Mouse (Mus musculus): ENCODE measurements around the gene Igfbp1. TPM values are rescaled to one million over a fixed set of nuclear protein-coding genes. Genes with fewer than 3 reads are reported as not detected.

The Igfbp1 gene
- total RNA-seq, 2 experiments from 2014 or later: not detected

DNA sequence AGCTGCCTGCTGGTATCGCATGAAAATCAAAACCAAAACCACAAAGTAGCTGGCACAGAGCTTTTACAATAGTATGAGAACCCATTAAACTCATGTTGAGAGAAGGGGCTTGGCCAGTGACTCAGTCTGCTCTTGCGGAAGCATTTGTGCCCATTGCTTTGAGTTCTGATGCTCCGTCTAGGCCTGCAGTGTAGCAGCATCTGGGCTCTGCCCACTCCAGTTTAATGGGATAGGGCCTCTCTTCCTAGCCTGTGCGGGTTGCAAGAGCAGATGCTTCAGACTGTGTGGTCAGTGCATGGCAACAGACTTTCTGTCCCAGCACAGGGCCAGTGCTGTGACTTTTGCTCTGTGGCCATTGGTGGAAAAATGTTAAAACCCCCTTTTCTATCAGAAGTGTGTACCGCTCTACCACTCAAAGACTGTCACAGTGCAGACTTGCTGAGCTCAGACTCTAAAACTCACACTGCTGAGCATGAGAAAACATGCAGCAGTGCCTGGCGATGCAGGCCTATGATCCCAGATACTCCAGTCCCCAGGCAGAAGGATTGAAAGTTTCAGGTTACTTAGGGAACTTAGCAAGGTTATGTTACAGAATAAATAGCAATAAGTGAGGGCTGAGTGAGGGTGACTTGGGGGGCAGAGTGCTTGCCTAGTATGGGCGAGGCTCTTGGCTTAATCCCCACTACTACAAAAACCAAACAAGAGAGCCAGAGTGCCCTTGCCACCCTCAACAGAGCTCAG lies 29.4 kb downstream of the Igfbp1 start:
- intact Hi-C loops (cut with DNase I): no loop called here

DNA sequence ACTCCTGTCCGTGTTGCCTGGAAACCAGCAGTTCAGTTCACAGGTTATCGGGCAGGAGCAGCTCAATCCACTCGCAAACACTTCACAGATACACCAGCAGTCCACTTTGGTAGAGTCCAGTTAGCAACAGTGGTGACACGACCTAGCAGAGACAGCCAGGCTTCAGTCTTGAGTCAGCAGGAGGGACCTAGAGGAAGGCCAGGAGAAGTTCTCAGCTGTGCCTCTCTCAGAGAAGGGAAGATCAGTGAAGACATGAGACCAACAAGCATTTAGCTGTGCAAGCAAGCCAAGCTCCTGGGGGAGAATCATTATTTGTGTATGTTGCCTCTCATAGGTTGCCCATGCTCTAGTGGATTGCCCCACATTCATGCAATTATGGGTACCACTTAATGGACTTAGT lies 30.5 kb downstream of the Igfbp1 start:
- intact Hi-C loops (cut with DNase I): no loop called here
- DNase-seq: no peak

More for the DNA sequence above, 29.4 kb downstream of the Igfbp1 start:
- DNase-seq: no peak

DNA sequence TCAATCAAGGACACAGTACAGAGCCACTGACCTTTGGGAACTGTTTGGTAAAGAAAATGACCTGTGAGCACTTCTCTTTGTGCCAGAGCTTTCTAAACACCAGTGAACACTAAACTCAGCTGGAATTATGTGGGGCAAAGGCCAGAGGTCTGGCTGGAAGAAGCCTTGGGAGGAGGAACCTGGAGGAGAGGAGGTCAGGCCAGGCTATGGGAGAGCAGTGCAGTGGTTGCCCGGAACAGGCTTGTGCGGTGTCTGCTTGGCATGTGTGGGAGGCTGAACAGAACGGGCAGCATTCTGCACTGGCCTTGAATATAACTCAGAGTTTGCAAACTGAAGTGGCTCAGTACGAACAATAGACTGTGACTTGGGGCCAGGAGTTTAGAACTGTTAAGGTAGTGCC lies 32.4 kb downstream of the Igfbp1 start:
- intact Hi-C loops (cut with DNase I): no loop called here
- no peak for DNase-seq

DNA sequence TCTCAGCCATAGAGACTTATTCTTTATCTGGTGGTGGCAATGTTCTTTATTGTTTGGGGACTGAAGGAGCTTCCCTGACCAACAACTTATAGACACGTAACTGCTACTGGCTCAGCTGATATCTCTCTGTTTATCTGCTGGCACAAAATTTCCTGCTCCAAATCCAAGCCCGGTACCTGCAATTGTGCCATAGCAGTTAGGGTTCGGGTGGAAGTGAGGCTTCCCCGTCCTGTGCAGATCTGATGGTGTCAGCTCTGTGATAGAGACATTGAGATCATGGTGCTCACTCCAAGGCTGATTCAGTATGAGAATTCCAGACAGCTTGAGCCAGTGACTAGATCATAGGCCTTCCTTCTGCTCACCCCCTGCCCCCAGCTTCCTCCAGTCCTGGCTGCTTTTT lies 34.4 kb downstream of the Igfbp1 start:
- DNase-seq: no peak
- intact Hi-C loops (cut with DNase I): no loop called here

DNA sequence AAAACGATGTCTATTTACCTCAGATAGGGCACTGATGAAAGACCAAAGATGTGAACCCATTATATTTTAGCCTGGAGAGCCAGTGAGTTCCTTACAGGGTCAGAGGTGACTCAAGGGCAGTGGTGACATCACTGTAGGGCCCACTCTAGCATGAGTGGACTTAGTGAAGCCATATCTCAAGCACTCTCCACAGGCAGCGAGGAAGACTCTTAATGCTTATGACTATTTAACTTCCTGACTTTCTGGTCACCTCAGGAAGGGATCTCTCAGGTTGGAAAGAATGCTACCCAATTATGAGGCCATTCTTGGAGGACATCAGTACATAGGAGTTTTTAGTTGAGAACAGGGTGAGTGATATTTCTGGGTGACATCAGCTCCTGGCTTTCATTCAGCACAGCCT lies 35.8 kb downstream of the Igfbp1 start:
- intact Hi-C loops (cut with DNase I): no loop called here
- DNase-seq: no peak

DNA sequence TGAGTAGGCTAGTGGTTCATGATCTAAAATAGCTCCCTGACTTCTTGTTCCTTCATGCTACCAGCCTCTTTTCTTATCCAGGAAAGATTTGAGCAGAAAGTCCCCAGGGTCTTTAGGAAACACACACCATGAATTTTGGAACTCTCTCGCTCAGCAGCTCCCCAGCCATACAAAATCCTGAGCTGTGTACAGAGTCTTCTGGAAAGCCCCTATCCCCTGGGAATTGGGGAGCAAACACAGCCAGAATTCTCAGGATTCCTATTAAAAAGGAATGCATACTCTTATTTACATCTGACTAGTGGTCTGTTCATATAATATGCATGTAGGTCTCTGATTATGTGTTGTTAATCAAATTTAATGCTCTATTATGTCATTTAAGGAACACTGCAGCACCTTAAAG lies 36.9 kb downstream of the Igfbp1 start:
- intact Hi-C loops (cut with DNase I): no loop called here
- no peak for DNase-seq

DNA sequence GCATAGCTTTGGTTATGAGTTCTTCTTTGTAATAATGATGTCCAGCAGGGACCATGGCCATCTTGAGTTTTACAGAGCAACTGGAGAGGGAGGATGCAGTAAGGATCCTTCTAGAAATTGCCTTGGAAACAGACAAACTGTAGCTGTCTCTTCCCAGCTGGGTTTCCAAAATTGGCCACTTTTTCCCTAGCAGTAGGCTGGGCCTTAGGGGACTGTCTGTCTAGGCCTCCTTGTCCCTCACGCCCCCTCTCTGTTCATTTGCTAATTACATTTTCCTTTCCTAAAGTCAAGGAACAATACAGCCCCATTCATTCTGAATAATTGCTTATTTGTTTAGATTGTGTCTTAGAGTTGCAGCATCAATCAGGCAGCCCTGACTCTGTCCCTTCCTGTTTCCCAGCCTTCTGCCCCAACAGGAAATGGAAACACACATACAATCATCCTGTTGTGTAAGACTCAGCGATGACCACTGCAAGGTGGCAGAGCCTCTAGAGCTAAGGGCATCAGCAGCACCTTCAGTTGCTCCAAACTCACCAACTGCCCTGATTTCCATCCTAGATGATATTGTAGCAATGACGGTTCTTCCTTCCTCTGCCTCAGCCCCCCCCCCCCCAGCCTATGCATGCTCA lies 37.5 kb downstream of the Igfbp1 start:
- DNase-seq: no peak
- intact Hi-C loops (cut with DNase I): no loop called here

DNA sequence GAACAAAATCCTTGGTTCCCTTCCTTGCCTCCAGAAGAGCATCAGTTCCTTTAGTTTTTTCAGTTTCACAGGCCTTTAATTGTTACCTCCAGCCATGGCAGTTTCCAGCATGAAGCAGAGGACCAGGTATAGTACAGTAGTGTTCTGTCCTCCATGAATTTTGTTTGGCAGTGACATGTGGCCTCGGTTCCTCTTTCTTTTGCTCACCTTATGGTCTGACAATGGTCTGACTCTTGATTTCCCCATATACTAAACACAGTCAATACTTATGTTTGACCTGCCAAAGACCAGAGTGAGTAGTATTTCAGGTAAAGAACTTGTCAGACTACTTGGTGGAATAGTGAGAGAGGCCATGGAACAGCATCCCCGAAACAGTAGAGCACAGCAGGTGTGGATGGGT lies 39.2 kb downstream of the Igfbp1 start:
- intact Hi-C loops (cut with DNase I): no loop called here
- no peak for DNase-seq

DNA sequence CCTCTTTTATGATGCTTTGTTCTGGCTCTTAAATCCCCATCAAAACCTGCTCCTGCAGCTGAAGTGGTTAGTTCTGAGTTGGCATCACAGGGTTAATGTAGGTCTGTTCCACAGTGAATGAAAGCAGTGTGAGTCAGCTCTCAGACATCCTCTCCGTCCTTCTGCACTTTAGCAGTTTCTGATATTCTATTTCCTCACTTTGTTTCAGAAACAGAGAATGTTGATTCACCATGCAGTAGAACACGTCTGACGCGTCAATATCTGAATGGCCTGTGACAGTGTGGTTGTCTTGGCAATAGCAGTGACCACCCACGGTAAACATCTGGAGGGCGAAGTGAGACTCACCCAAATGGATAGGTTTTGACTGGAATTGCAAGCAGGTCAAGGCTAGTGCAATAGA lies 40.1 kb downstream of the Igfbp1 start:
- DNase-seq: no peak
- intact Hi-C loops (cut with DNase I): no loop called here

DNA sequence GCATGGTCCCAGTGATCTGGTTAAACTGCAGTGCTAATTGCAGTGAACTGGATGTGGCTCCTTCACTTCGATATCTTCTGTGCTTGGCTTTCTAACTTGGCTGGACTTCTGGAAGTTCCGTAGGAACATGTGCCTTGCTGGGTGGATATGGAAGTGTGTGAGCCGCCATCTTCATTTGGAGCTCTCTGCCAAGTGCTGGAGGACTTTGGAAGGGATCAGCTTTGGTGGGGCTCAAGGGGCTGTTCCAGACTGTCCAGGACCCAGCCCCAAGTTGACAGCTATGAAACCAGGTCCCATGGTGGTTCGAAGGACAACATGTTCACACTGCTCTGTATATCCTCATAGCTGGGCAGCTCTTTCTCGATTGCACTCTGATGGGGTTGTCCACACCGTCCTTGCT lies 41.0 kb downstream of the Igfbp1 start:
- DNase-seq: no peak
- intact Hi-C loops (cut with DNase I): no loop called here

DNA sequence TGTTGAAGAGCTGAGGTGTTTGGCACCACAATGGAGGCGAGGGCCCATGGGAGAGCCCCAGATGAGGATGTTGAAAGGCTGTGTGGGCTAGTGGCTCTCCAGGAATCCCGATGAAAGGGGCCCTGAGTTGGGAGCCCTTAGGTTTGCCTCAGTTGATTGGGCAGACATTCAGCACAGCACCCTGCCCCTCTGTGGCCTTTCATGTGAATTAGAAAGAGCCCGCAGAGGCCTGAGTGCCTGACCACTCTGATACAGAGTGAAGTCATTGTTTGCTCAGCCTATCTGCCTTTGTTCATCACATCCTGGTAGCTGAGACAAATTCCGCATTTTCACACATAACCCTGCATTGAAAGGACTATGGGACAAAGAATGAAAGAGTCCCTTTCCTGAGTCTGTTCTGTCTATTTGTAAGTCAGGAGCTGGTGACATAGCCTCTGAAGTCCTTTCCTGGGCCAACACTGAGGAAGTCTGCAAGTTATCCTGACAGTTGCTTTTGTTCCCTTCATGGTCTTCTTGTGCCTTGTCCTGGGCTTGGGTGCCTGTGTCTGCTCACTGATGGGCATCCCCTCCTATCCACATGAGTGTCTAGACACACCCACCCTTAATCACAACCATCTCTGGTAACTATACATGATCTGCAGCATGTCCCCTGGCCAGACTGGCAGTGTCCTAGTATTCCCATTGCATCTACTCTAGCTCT lies 41.6 kb downstream of the Igfbp1 start:
- intact Hi-C loops (cut with DNase I): no loop called here
- no peak for DNase-seq

DNA sequence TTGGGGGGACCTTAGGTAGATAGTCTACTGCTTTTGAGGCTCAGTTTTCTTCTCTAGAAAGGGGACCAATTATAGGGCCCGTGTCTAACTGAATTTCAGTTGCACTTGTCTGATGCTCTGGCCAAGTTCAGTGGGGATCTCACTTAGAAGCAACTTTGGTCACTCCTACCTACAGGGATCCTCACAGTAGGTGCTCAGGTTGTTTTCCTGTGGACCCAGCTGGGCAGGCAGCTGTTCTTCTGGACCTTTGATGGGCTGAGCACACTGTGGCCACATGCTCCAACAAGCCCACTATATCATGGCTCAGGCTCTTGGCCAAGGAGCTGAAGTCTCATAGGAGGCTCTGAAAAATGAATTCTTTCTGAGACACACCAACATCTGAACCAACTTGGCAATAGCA lies 47.2 kb downstream of the Igfbp1 start:
- DNase-seq: no peak
- intact Hi-C loops (cut with DNase I): no loop called here

DNA sequence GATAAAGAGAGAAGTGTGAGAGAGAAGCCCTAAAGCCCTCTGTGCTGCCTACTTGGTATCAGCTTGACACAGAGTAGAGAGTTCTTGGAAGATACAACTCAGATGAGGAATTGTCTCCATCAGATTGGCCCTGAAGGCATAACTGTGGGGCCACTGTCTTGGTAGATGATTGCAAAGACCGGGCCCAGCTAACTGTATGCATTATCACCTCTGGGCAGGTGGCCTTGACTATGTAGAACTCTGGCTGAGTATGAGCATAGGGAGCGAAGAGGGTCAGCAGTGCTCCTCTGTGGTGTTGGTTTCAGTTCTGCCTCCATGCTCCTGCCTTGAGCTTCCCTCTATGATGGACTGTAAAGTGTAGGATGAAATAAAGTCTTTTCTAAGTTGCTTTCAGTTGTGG lies 52.8 kb downstream of the Igfbp1 start:
- intact Hi-C loops (cut with DNase I): no loop called here
- DNase-seq: no peak

DNA sequence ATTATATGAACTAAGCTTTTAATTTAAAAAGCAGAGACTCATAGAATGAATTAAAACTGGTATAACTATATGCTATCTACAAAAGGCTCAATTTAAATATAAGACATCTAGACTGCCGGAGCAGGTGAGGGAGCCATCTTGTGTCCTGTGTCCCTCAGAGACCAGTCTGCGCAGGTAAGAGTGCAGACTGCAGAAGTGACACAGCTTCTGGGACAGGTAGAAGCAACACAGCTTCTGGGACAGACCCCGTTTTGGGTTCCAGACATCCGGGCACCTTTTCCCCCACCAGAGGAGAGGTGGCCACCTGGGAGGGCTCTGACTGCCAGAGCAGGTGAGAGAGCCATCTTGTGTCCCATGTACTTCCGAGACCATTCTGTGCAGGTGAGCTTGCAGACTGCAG lies 53.3 kb downstream of the Igfbp1 start:
- DNase-seq: no peak
- intact Hi-C loops (cut with DNase I): no loop called here

Other genes starting within 250 kb of the Igfbp1 start
- gene Adcy1, start 134.3 kb upstream of the Igfbp1 start, total RNA-seq (2021): 1 to 10 TPM; 1.3 to 1.4 TPM
- gene Gm11985, start 9.2 kb upstream of the Igfbp1 start, total RNA-seq (2021): not detected
- gene Igfbp3, start 16.1 kb downstream of the Igfbp1 start, total RNA-seq (2021): 10 to 100 TPM; 14.3 to 15.2 TPM